Mouse (Mus musculus): ENCODE measurements around the gene Mef2a. TPM values are rescaled to one million over a fixed set of nuclear protein-coding genes. Genes with fewer than 3 reads are reported as not detected.

Mef2a gene
- polyA plus RNA-seq, 1 experiment from 2014 or later, result 23.7 TPM

DNA sequence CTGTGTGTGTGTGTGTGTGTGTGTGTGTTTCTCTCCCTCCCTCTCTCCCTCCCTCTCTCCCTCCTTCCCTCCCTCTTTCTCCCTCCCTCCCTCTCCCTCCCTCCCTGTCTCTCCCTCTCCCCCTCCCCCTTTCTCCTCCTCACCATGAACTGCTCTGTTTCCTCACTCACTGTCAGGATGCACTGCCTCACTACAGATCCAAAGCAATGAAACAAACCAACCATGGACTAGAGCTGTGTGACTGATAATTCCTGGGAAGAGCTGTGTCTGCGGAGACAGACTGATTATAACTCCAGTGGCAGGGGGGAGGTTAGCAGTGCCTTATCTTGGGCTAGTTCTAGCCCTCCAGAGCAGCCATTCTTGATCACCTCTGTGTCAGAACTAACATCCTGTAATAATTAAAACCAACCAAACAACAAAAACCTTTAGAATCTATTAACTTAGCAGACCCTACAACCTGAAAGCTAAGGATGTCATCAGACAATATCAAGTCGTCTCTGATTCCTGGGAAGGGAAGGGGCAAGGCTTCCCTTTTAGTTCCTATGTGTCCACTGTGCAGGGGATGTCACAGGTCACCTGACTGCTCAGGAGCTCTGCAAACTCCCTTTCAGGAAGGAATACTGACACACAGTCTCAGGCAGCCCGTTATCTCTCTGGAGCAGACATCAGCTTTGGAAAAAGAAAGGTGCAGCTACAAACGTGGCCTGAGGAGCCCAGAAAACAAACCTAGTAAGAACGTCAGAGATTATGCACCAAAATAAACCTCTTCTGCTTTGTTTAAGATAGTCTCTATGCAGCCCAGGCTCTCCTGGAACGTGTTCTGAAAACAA is 162.4 kb downstream of the Mef2a start:
- no peaks in the 10 kb centered on the region for H3K4me1 ChIP-seq (ENCODE audit: control insufficient read depth, insufficient read depth, low read length)
- no peaks in the 10 kb centered on the region for H3K36me3 ChIP-seq (ENCODE audit: control insufficient read depth, insufficient read depth, low read length)
- no peaks in the 10 kb centered on the region for H3K27me3 ChIP-seq (replicated peaks; ENCODE audit: control insufficient read depth, insufficient read depth, low read length)
- H3K4me3 ChIP-seq (ENCODE audit: low read length), result no peak overlapping the region
- no peaks in the 10 kb centered on the region for H3K9me3 ChIP-seq (ENCODE audit: control insufficient read depth, low read length)
- no peak for ATAC-seq
- H3K9ac ChIP-seq (ENCODE audit: low read depth, low read length), result no peak overlapping the region
- no peak overlapping the region for H3K4me2 ChIP-seq (ENCODE audit: low read depth, low read length)
- 57% methylated on average over 6 of the region's 6 CpGs for WGBS
- no peak overlapping the region for H3K27ac ChIP-seq (ENCODE audit: low read length)

DNA sequence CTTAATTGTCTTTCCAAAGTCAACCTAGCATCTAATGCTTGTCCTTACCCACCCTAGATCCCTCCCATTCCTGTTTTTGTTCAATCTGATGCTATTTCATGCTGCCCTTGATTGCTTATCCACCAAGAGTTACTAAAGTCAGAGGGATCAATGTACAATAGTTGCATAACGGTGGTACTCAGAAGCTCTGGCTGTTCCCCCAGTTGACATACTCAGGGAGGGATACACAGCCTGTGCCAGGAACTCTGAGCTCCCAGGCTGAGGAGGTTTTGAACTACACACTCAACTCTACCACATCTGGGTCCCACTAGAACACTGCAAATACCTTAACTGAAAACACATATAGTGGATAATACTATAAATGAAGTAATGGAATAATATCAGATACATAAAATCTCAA is 164.3 kb downstream of the Mef2a start:
- Histone ChIP-seq H3K36me3 (ENCODE audit: control insufficient read depth, insufficient read depth, low read length) (no peaks in the 10 kb centered on the region), H3K27ac (ENCODE audit: low read length) (no peak overlapping the region), H3K4me2 (ENCODE audit: low read depth, low read length) (no peak overlapping the region), H3K4me3 (ENCODE audit: low read length) (no peak overlapping the region), H3K27me3 (replicated peaks; ENCODE audit: control insufficient read depth, insufficient read depth, low read length) (no peaks in the 10 kb centered on the region), H3K9ac (ENCODE audit: low read depth, low read length) (no peak overlapping the region), H3K4me1 (ENCODE audit: control insufficient read depth, insufficient read depth, low read length) (no peaks in the 10 kb centered on the region), H3K9me3 (ENCODE audit: control insufficient read depth, low read length) (no peaks in the 10 kb centered on the region)
- no peak for ATAC-seq
- 85% methylated on average over 1 of the region's 1 CpGs for WGBS

DNA sequence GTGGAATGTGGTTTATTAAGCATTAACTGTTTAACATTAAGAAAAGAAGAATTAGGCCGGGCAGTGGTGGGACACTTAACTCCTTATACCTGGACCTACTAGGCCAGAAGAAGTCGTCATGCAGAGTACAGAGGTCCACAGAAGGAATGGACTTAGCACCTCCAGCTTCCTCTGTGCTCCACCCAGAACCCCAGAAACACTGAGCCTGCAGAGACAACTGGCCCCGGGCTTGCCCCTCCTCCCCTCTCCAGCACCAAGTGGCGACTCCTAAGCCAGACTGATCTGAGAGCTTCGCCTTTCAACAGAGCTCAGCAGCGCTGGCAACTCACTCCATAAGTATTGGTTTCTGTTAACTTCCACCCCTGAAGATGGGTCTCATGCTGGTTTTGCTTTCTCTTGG is 165.0 kb downstream of the Mef2a start:
- Histone ChIP-seq H3K4me2 (ENCODE audit: low read depth, low read length) (no peak overlapping the region), H3K9me3 (ENCODE audit: control insufficient read depth, low read length) (no peaks in the 10 kb centered on the region), H3K36me3 (ENCODE audit: control insufficient read depth, insufficient read depth, low read length) (no peaks in the 10 kb centered on the region), H3K4me3 (ENCODE audit: low read length) (no peak overlapping the region), H3K27me3 (replicated peaks; ENCODE audit: control insufficient read depth, insufficient read depth, low read length) (no peaks in the 10 kb centered on the region), H3K4me1 (ENCODE audit: control insufficient read depth, insufficient read depth, low read length) (no peaks in the 10 kb centered on the region), H3K9ac (ENCODE audit: low read depth, low read length) (no peak overlapping the region), H3K27ac (ENCODE audit: low read length) (no peak overlapping the region)
- WGBS, result 39% methylated on average over 6 of the region's 6 CpGs
- peak; percentile 59 for ATAC-seq

DNA sequence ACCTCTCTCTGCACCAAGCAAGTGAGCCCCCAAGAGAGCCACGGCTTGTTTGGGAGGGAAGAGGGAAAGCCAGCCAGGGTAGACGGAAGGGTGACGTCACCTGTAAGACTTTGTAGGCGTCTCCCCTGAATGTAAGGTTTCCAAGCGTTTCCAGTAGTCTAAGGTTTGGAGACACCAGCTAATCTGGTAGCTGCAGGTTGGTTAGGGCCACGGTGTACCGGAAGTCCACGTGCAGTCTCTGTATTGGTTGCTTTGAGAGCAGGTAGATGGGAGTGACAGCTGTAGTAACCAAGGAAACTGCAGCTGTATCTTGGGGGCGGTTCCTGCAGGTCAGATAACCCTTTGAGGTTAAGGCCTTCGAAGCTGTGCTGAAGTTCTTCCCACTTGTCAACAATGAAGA is 166.2 kb downstream of the Mef2a start:
- Histone ChIP-seq H3K27me3 (replicated peaks; ENCODE audit: control insufficient read depth, insufficient read depth, low read length) (no peaks in the 10 kb centered on the region), H3K4me3 (ENCODE audit: low read length) (no peak overlapping the region), H3K9ac (ENCODE audit: low read depth, low read length) (no peak overlapping the region), H3K9me3 (ENCODE audit: control insufficient read depth, low read length) (no peaks in the 10 kb centered on the region), H3K4me1 (ENCODE audit: control insufficient read depth, insufficient read depth, low read length) (no peaks in the 10 kb centered on the region), H3K4me2 (ENCODE audit: low read depth, low read length) (no peak overlapping the region), H3K27ac (ENCODE audit: low read length) (no peak overlapping the region), H3K36me3 (ENCODE audit: control insufficient read depth, insufficient read depth, low read length) (no peaks in the 10 kb centered on the region)
- peak; percentile 51 for ATAC-seq
- WGBS, result 75% methylated on average over 10 of the region's 10 CpGs

- Histone ChIP-seq H3K9me3 (ENCODE audit: control insufficient read depth, low read length) (no peaks in the 10 kb centered on the region), H3K4me1 (ENCODE audit: control insufficient read depth, insufficient read depth, low read length) (no peaks in the 10 kb centered on the region), H3K4me2 (ENCODE audit: low read depth, low read length) (no peak overlapping the region), H3K27me3 (replicated peaks; ENCODE audit: control insufficient read depth, insufficient read depth, low read length) (no peaks in the 10 kb centered on the region), H3K36me3 (ENCODE audit: control insufficient read depth, insufficient read depth, low read length) (no peaks in the 10 kb centered on the region), H3K9ac (ENCODE audit: low read depth, low read length) (no peak overlapping the region), H3K27ac (ENCODE audit: low read length) (0 out of 2 replicates have a peak overlapping the region, but pooled peaks have one; percentile 3), H3K4me3 (ENCODE audit: low read length) (no peak overlapping the region)
- peak; percentile 86 for ATAC-seq
- WGBS, result 77% methylated on average over 9 of the region's 9 CpGs
These were observed 166.8 kb downstream of the Mef2a start for GRCm38 (mm10) chr7:67205734-67206425.

GRCm38 (mm10) chr7:67203625-67204024 is 169.0 kb downstream of the Mef2a start:
- Histone ChIP-seq H3K9ac (ENCODE audit: low read depth, low read length) (no peak overlapping the region), H3K4me2 (ENCODE audit: low read depth, low read length) (no peak overlapping the region), H3K4me1 (ENCODE audit: control insufficient read depth, insufficient read depth, low read length) (no peaks in the 10 kb centered on the region), H3K27me3 (replicated peaks; ENCODE audit: control insufficient read depth, insufficient read depth, low read length) (no peaks in the 10 kb centered on the region), H3K4me3 (ENCODE audit: low read length) (no peak overlapping the region), H3K27ac (ENCODE audit: low read length) (no peak overlapping the region), H3K36me3 (ENCODE audit: control insufficient read depth, insufficient read depth, low read length) (no peaks in the 10 kb centered on the region), H3K9me3 (ENCODE audit: control insufficient read depth, low read length) (no peaks in the 10 kb centered on the region)
- WGBS, result 65% methylated on average over 3 of the region's 3 CpGs
- no peak for ATAC-seq

GRCm38 (mm10) chr7:67199412-67199811 is 173.2 kb downstream of the Mef2a start:
- no peaks in the 10 kb centered on the region for H3K9me3 ChIP-seq (ENCODE audit: control insufficient read depth, low read length)
- H3K4me1 ChIP-seq (ENCODE audit: control insufficient read depth, insufficient read depth, low read length), result no peaks in the 10 kb centered on the region
- ATAC-seq, result no peak
- H3K4me3 ChIP-seq (ENCODE audit: low read length), result no peak overlapping the region
- H3K36me3 ChIP-seq (ENCODE audit: control insufficient read depth, insufficient read depth, low read length), result no peaks in the 10 kb centered on the region
- no peak overlapping the region for H3K4me2 ChIP-seq (ENCODE audit: low read depth, low read length)
- no peaks in the 10 kb centered on the region for H3K27me3 ChIP-seq (replicated peaks; ENCODE audit: control insufficient read depth, insufficient read depth, low read length)
- no peak overlapping the region for H3K9ac ChIP-seq (ENCODE audit: low read depth, low read length)
- 14% methylated on average over 10 of the region's 10 CpGs for whole genome bisulfite sequencing
- no peak overlapping the region for H3K27ac ChIP-seq (ENCODE audit: low read length)

DNA sequence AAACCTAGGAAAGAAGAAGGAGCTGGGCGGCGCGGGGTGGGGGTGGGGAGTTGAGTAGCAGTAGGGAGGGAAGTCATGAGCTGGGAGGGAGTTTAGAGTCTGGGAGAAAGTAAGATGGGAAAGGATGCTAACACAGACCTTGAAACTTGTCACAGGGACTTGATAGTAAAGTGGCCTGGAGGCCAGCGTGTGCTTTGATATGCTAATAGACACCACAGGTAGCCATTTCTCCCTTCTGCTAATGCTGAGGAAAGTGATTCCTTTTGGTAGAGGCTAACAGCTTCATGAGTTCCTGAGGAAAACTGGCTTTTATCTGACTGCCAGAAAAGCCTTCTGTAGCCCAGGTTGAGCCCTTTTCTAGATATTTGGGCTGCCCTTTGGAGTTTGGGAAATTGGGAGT is 188.9 kb downstream of the Mef2a start:
- no peaks in the 10 kb centered on the region for H3K9me3 ChIP-seq (ENCODE audit: control insufficient read depth, low read length)
- no peak overlapping the region for H3K9ac ChIP-seq (ENCODE audit: low read depth, low read length)
- no peak overlapping the region for H3K4me2 ChIP-seq (ENCODE audit: low read depth, low read length)
- ATAC-seq, result no peak
- whole genome bisulfite sequencing, result 39% methylated on average over 4 of the region's 4 CpGs
- no peak overlapping the region for H3K27ac ChIP-seq (ENCODE audit: low read length)
- H3K4me3 ChIP-seq (ENCODE audit: low read length), result no peak overlapping the region
- no peaks in the 10 kb centered on the region for H3K36me3 ChIP-seq (ENCODE audit: control insufficient read depth, insufficient read depth, low read length)
- H3K27me3 ChIP-seq (replicated peaks; ENCODE audit: control insufficient read depth, insufficient read depth, low read length), result no peaks in the 10 kb centered on the region
- H3K4me1 ChIP-seq (ENCODE audit: control insufficient read depth, insufficient read depth, low read length), result no peaks in the 10 kb centered on the region

All from intestine, embryonic 16.5 days (tissue).